Mouse (Mus musculus): ENCODE results near the gene Prkce. TPM values are rescaled to one million over a fixed set of nuclear protein-coding genes. Genes with fewer than 3 reads are reported as not detected.

Prkce gene
- total and polyA plus RNA-seq, 3 experiments: 2.0 to 6.1 (median 2.7) TPM

- no peaks in the 10 kb centered on the region for H3K27me3 ChIP-seq (ENCODE audit: insufficient read depth, low read length)
- TF ChIP-seq GATA2 (IDR thresholded peaks at IDR 0.05; ENCODE audit: borderline replicate concordance, low read depth, low read length) (no peak), POLR2AphosphoS5 (IDR thresholded peaks at IDR 0.05; ENCODE audit: insufficient replicate concordance, low read depth, low read length) (no peak), CTCF (IDR thresholded peaks at IDR 0.05; ENCODE audit: low read depth, low read length) (no peak), GATA1 (IDR thresholded peaks at IDR 0.05; ENCODE audit: borderline replicate concordance, low read length) (no peak), TAL1 (conservative IDR thresholded peaks at IDR 0.05; ENCODE audit: low read depth, low read length) (no peak)
- DNase-seq (ENCODE audit: low spot score) (no peak), ATAC-seq (ENCODE audit: extremely low read depth, insufficient number of reproducible peaks, low FRiP score, poor library complexity, severe bottlenecking) (no peak)
- peaks cover 12% of the 10 kb centered on the region for H3K9me3 ChIP-seq (replicated peaks)
- H3K4me3 ChIP-seq (ENCODE audit: low read depth, low read length): no peak overlapping the region
- H3K4me1 ChIP-seq (ENCODE audit: insufficient read depth, low read depth, low read length): no peaks in the 10 kb centered on the region
- H3K36me3 ChIP-seq (replicated peaks): no peaks in the 10 kb centered on the region
Observed at GRCm38 (mm10) chr17:86582341-86582740, 414.8 kb downstream of the Prkce start.

GRCm38 (mm10) chr17:86586441-86586840, 418.9 kb downstream of the Prkce start:
- H3K27me3 ChIP-seq (ENCODE audit: insufficient read depth, low read length): no peaks in the 10 kb centered on the region
- DNase-seq (ENCODE audit: low spot score) (no peak), ATAC-seq (ENCODE audit: extremely low read depth, insufficient number of reproducible peaks, low FRiP score, poor library complexity, severe bottlenecking) (no peak)

GRCm38 (mm10) chr17:86588704-86589449, 421.3 kb downstream of the Prkce start:
- TF ChIP-seq POLR2AphosphoS5 (IDR thresholded peaks at IDR 0.05; ENCODE audit: insufficient replicate concordance, low read depth, low read length): no peak
- TF ChIP-seq GATA2 (IDR thresholded peaks at IDR 0.05; ENCODE audit: borderline replicate concordance, low read depth, low read length): no peak
- TF ChIP-seq TAL1 (conservative IDR thresholded peaks at IDR 0.05; ENCODE audit: low read depth, low read length): no peak
- peaks cover 24% of the 10 kb centered on the region for H3K9me3 ChIP-seq (replicated peaks)
- DNase-seq (ENCODE audit: low spot score) (no peak), ATAC-seq (ENCODE audit: extremely low read depth, insufficient number of reproducible peaks, low FRiP score, poor library complexity, severe bottlenecking) (no peak)
- no peaks in the 10 kb centered on the region for H3K27me3 ChIP-seq (ENCODE audit: insufficient read depth, low read length)
- no peaks in the 10 kb centered on the region for H3K36me3 ChIP-seq (replicated peaks)
- H3K4me1 ChIP-seq (ENCODE audit: insufficient read depth, low read depth, low read length): no peaks in the 10 kb centered on the region
- H3K4me3 ChIP-seq (ENCODE audit: low read depth, low read length): no peak overlapping the region

More at GRCm38 (mm10) chr17:86586441-86586840, 418.9 kb downstream of the Prkce start:
- Histone ChIP-seq H3K9me3 (replicated peaks) (peaks cover 23% of the 10 kb centered on the region), H3K4me1 (ENCODE audit: insufficient read depth, low read depth, low read length) (no peaks in the 10 kb centered on the region), H3K36me3 (replicated peaks) (no peaks in the 10 kb centered on the region), H3K4me3 (ENCODE audit: low read depth, low read length) (no peak overlapping the region)
- no peak for TF ChIP-seq TAL1 (conservative IDR thresholded peaks at IDR 0.05; ENCODE audit: low read depth, low read length)

GRCm38 (mm10) chr17:86589681-86590080, 422.1 kb downstream of the Prkce start:
- ATAC-seq (ENCODE audit: extremely low read depth, insufficient number of reproducible peaks, low FRiP score, poor library complexity, severe bottlenecking): no peak
- Histone ChIP-seq H3K9me3 (replicated peaks) (peaks cover 24% of the 10 kb centered on the region), H3K4me1 (ENCODE audit: insufficient read depth, low read depth, low read length) (no peaks in the 10 kb centered on the region), H3K4me3 (ENCODE audit: low read depth, low read length) (no peak overlapping the region), H3K36me3 (replicated peaks) (no peaks in the 10 kb centered on the region), H3K27me3 (ENCODE audit: insufficient read depth, low read length) (no peaks in the 10 kb centered on the region)
- no peak for DNase-seq (ENCODE audit: low spot score)
- TF ChIP-seq GATA2 (IDR thresholded peaks at IDR 0.05; ENCODE audit: borderline replicate concordance, low read depth, low read length) (no peak), TAL1 (conservative IDR thresholded peaks at IDR 0.05; ENCODE audit: low read depth, low read length) (no peak), POLR2AphosphoS5 (IDR thresholded peaks at IDR 0.05; ENCODE audit: insufficient replicate concordance, low read depth, low read length) (no peak), CTCF (IDR thresholded peaks at IDR 0.05; ENCODE audit: low read depth, low read length) (no peak), GATA1 (IDR thresholded peaks at IDR 0.05; ENCODE audit: borderline replicate concordance, low read length) (no peak)

GRCm38 (mm10) chr17:86591241-86591640, 423.7 kb downstream of the Prkce start:
- TF ChIP-seq CTCF (IDR thresholded peaks at IDR 0.05; ENCODE audit: low read depth, low read length): no peak
- TF ChIP-seq GATA1 (IDR thresholded peaks at IDR 0.05; ENCODE audit: borderline replicate concordance, low read length): no peak
- TF ChIP-seq POLR2AphosphoS5 (IDR thresholded peaks at IDR 0.05; ENCODE audit: insufficient replicate concordance, low read depth, low read length): no peak
- TF ChIP-seq TAL1 (conservative IDR thresholded peaks at IDR 0.05; ENCODE audit: low read depth, low read length): no peak
- no peak for TF ChIP-seq GATA2 (IDR thresholded peaks at IDR 0.05; ENCODE audit: borderline replicate concordance, low read depth, low read length)
- Histone ChIP-seq H3K4me3 (ENCODE audit: low read depth, low read length) (no peak overlapping the region), H3K36me3 (replicated peaks) (no peaks in the 10 kb centered on the region), H3K27me3 (ENCODE audit: insufficient read depth, low read length) (no peaks in the 10 kb centered on the region), H3K4me1 (ENCODE audit: insufficient read depth, low read depth, low read length) (no peaks in the 10 kb centered on the region), H3K9me3 (replicated peaks) (peaks cover 23% of the 10 kb centered on the region)
- DNase-seq (ENCODE audit: low spot score) (no peak), ATAC-seq (ENCODE audit: extremely low read depth, insufficient number of reproducible peaks, low FRiP score, poor library complexity, severe bottlenecking) (no peak)

GRCm38 (mm10) chr17:86592991-86593586, 425.5 kb downstream of the Prkce start:
- Histone ChIP-seq H3K4me3 (ENCODE audit: low read depth, low read length) (no peak overlapping the region), H3K9me3 (replicated peaks) (peaks cover 21% of the 10 kb centered on the region), H3K4me1 (ENCODE audit: insufficient read depth, low read depth, low read length) (no peaks in the 10 kb centered on the region), H3K36me3 (replicated peaks) (no peaks in the 10 kb centered on the region), H3K27me3 (ENCODE audit: insufficient read depth, low read length) (no peaks in the 10 kb centered on the region)
- DNase-seq (ENCODE audit: low spot score) (no peak), ATAC-seq (ENCODE audit: extremely low read depth, insufficient number of reproducible peaks, low FRiP score, poor library complexity, severe bottlenecking) (no peak)
- TF ChIP-seq GATA1 (IDR thresholded peaks at IDR 0.05; ENCODE audit: borderline replicate concordance, low read length): no peak
- TF ChIP-seq GATA2 (IDR thresholded peaks at IDR 0.05; ENCODE audit: borderline replicate concordance, low read depth, low read length): no peak
- no peak for TF ChIP-seq TAL1 (conservative IDR thresholded peaks at IDR 0.05; ENCODE audit: low read depth, low read length)
- TF ChIP-seq POLR2AphosphoS5 (IDR thresholded peaks at IDR 0.05; ENCODE audit: insufficient replicate concordance, low read depth, low read length): no peak
- TF ChIP-seq CTCF (IDR thresholded peaks at IDR 0.05; ENCODE audit: low read depth, low read length): no peak

Measured in G1E (cell line).